Mouse (Mus musculus): Measurements from ENCODE around the gene Zfp62.

- no peak for TF ChIP-seq EP300 (IDR thresholded peaks at IDR 0.05; ENCODE audit: low read depth)
- no peak for TF ChIP-seq CTCF (IDR thresholded peaks at IDR 0.05; ENCODE audit: low read depth)
Measured at GRCm38 (mm10) chr11:49265101-49265500, 62.0 kb downstream of the Zfp62 start.
